Mouse (Mus musculus) frontal cortex, postnatal 14 days (tissue): ENCODE measurements around the gene Slc39a8.

ENCODE experiments used
- DNase-seq, 2 experiments: peaks; one replicate each; pipeline ENCODE4 v3.0.0; 2022; ENCODE audit warnings: low spot score in 2 of 2

The Slc39a8 gene

DNA sequence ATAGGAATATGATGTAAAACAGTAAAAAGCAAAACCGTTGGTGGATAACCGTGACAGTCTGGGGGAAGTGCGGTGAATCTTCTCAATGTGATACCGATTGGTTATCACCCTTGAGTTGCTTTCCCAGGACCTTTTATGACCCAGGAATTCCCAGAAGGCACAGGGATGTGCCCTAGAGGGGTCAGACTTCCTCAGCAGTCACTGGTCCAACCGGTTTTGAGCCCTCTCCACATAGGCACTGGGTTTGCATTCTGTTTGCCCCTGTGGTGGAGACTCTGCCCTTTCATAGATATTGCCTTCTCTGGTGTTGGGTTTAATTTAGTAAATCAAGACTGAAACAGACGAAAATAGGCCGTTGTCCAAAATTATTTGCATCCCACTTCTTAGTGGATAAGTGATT, 20.8 kb downstream of the Slc39a8 start:
- no peak for DNase-seq

DNA sequence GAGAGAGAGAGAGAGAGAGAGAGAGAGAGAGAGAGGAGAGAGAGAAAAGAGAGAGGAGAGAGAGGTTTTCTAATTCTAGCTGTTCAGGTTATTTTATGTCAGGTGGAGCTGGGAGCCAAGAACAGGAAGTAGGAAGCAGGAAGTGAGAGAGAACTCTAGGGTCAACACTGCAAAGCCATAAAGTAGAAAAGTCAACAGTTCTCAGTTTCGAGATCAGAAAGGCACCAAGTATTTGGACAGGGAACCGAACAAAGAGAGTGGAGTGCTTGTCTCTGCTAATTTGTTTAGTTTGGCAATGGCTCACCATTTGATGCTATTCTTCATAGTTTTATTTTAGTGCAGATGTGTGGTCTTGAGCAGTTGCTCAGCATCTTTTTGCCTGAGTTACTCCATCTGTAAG, 26.5 kb downstream of the Slc39a8 start:
- no peak for DNase-seq

- no peak for DNase-seq
These were observed 28.7 kb downstream of the Slc39a8 start for GRCm38 (mm10) chr3:135853604-135854297.

- DNase-seq = no peak
These were observed 29.4 kb downstream of the Slc39a8 start for GRCm38 (mm10) chr3:135854298-135854984.

GRCm38 (mm10) chr3:135854985-135855340, 29.9 kb downstream of the Slc39a8 start:
- DNase-seq = no peak

GRCm38 (mm10) chr3:135856303-135856702, 31.2 kb downstream of the Slc39a8 start:
- no peak for DNase-seq

GRCm38 (mm10) chr3:135857134-135857533, 32.1 kb downstream of the Slc39a8 start:
- no peak for DNase-seq

GRCm38 (mm10) chr3:135859431-135859830, 34.4 kb downstream of the Slc39a8 start:
- DNase-seq = no peak

DNA sequence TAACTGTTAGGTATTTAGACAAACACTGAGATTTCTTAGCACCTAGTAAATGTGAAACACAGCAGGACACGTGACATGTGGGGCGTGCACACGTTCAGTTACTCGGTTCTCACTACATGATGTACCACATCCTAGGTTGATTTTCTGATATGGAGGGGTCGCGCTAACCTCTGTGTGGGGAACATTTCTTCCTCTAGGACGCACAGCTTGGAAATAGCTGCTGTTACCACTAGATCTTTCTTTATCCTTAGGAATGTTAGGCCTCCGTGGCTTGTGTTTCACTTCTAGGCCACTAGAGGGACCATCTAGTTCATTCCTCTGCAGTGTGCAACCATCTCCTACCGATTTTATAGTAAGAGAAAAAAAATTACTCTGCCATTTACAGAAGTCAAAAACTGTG, 37.7 kb downstream of the Slc39a8 start:
- DNase-seq = peak; percentile 13 to 51

DNA sequence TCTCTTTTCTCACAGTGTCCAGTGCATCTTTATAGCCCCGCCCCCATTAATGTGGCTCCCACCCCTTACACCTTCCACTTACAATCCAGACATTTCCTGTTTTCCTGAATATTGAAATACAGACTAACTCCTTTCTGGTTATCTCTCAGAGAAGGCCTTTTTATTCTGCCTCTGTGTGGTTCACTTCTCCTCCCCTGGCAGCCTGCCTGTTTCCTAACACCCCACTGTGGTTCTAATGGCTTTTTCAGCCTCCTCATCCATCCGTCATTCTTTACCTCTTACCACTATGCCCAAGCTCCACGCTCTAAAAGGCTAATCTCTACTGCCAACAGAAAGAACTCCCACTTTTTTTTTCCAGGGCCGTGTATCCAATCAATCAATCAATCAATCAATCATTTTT, 44.0 kb downstream of the Slc39a8 start:
- DNase-seq = no peak

DNA sequence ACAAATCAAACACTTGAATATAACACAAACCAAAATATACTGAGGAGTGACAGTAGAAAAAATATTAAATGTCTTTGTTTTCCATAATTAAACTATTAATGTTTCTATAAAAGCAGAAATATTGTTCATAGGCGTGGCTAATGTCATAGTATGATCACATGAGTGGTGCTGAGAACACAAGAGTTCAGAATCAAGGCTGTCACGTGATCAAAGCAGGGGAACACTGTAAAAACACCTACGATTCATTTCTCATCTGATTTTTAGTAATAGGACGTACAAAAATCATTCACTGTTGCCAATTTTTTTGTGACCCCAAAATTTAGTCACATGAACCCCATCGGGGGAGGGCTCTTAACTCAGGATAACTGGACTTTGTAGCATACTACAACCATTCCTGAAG, 47.2 kb downstream of the Slc39a8 start:
- no peak for DNase-seq

DNA sequence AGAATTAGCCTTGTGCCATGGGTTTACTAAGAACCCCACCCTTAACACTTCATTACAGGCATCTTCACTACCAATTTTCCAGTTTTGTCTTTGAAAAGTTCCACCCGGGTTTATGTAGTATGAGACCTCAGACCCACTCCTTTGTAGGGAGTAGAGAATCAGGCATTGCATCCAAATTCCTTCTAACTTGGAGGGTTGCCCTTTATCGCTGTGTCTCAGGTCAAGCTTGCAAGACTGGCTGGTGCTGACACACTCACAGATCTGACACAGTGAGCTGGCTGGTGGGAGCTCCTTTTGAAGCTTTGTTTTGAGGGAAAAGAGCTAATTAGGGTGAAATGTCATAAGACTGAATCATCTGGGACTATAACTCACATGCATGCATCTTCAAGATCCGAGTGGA, 48.5 kb downstream of the Slc39a8 start:
- no peak for DNase-seq

DNA sequence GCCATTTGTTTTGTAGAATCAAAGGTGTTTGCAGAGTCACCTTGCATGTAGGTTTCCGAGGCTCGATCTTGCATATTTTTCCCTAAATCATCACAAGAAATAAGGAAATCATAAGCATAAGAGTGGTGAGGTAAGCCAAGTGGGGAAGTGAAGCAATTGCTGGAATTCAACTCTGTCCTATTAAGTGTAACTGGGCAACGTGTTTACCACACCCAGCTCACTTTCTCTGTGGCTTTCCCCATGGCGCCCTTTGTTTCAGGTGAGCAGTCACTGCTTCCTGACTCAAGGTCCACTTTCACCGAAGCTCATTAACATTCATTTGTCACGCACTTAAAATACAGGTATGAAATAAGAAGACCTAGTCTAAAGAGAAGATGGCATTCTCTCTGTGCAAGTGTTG, 53.0 kb downstream of the Slc39a8 start:
- no peak for DNase-seq

DNA sequence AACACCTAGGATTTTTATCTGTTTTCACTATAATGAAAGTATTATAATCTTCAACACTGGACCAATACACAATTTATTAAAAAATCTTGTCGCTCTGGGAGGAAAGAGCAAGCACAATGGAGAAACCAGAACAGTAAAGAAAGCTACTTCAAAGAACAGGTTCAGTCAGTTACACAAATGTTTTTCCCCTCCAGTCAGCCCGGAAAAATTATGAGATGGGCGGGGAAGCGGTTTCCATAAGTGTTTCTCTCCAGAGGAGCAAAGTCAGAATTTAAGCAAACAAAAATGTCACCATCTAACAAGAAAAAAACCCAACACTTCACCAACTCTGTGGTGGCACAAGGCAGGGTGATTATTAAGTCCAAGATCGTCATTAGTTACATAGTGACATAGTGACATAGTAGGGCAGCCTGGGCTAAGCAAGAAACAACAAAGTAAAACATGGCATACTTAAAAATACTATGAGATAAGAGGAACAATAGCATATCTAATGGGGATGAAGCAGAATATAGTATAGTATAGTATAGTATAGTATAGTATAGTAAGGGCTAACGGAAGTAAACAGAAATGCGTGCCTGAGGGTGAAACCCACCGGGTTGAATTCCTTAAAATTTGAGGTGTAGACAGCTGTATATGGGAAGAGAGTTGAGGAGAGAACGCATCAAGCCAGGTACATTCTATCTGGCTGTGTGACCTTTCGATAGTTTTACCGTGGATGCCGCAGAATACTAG, 61.0 kb downstream of the Slc39a8 start:
- DNase-seq = no peak

- peak; percentile 55 to 85 for DNase-seq
These were observed 61.6 kb downstream of the Slc39a8 start for GRCm38 (mm10) chr3:135886659-135887027.

- DNase-seq = no peak
These were observed 62.2 kb downstream of the Slc39a8 start for GRCm38 (mm10) chr3:135887033-135887855.

GRCm38 (mm10) chr3:135887856-135888155, 62.7 kb downstream of the Slc39a8 start:
- no peak for DNase-seq

DNA sequence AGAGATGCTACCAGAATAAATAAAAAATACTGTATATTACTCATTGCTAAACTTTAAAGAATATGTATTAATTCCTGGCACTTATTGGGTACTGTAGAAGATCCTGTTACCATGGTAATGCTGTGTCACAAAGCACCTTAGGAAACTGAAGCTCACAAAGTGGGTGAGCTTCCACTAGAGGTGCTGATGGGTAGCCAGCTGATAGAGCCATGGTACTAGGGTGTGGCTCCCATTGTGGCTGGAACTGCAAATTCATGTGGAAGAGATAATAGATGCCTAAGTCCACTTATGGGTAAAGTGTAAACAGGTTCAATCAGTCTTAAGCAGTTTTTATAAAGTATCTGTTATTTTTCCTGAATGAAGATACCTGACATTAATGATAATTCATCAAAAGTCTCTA, 64.3 kb downstream of the Slc39a8 start:
- no peak for DNase-seq

DNA sequence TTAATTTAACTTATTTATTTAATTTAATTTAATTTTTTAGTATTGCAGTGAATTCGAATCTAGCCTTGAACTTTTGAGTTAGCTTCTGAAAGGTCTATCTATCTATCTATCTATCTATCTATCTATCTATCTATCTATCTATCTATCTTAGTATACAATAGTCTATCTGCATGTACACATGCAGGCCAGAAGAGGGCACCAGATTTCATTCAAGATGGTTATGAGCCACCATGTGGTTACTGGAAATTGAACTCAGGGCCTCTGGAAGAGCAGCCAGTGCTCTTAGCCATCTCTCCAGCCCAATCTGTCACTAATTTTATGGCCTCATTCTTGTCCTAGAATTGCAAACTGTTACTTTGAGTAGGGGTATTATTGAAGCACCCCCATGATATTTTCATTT, 78.3 kb downstream of the Slc39a8 start:
- DNase-seq = no peak

DNA sequence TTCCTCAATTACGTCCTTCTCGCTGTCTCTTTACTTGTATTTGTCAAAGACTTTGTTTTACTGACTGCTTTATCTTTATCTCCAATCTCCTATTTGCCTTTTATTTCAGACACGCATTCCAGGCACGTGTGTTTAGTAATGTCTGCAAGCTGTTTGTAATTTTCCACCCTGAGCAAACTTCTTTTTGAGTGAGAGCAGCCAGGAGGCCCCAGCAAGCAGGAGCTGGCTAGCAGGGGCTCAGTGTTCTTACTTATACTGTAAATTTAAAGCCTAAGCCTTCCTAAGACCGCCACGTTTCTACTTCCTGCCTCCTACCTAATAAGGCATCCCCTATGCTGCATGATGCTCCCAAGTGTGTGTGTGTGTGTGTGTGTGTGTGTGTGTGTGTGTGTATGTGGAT, 79.8 kb downstream of the Slc39a8 start:
- no peak for DNase-seq

- DNase-seq = no peak
These were observed 80.7 kb downstream of the Slc39a8 start for GRCm38 (mm10) chr3:135905729-135906128.

DNA sequence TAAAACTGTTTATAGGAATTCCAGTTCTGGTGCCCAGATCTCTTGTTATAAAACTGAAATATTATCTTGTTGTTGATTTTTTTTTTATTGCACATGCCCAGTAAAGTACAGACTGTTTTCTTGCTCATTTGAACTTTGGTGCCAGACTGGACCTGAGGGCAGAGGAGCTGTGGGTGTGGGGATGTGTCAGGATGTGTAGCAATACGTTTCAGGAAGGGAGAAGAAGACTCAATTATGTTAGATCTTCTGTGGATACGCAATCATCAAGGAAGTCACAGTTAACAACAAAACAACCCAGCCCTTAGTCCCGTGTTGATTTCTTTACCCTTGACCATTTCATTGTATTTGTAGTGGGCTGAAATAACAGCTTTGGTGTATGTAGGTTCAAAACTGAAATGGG, 81.9 kb downstream of the Slc39a8 start:
- DNase-seq = no peak
